Comparison of ENCODE assay signal across 11 mouse cellular contexts in the genomic region with DNA sequence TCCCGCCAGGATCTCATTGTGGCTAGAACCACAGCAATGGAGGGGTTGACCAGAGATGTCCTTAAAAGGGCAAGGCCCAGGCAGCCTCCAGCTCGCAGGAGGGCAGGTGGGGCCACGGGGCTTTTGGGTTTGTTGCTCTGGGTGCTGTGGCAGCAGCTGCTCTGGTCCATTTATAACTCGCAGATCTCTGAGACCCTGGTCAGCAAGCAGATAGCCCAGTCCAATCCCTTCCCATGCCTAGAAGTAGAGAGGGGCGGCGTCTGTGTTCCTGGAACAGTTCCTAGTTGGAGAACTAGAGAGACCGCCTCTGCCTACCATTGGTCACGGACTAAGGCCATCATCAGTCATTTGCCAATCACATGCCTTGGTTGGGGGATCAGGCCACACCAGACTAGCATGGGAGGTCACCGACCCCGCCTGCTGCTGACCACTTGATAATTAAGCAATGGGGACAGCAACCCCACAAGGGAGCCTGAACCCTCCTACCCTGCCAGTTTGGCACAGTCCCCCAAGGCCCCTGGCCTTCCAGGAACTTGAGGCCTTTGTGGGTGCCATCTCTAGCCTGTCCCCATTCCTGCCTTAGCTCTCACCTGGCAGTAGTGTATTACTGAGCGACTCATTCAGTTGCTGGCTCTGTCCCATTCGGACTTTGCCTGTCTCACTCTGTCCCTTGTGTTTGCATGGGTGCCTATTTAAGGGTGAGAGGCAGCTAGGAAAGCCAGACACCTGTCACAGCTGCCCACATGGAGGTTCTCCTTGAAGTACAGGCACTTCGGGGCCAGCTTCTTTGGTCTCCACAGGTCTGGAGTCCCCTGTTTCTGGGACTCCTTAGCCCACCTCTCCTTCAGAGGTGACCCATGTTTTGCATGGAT.
A peak's percentile ranks its signal among the peaks of the same experiment; 100 is the strongest.
DNase-seq lines count a peak whose midpoint lies in the region; ATAC-seq and TF ChIP-seq lines count a peak whose summit lies in the region.
"Had no signal": no experiment of that assay in that cellular context is flagged by ENCODE, and none has a peak within 500 bp of the region (broad histone marks: within the 10 kb centered on the region; RNA-seq: fewer than 3 reads in every experiment).

No protein-coding gene starts in this region.

- 64% methylated on average over 13 of the region's 13 CpGs for WGBS in lung, embryonic 16.5 days
- 59% methylated on average over 13 of the region's 13 CpGs for WGBS in kidney, embryonic 15.5 days
- WGBS in forebrain, postnatal 0 days, result 62% methylated on average over 13 of the region's 13 CpGs

- H3K27me3 ChIP-seq in lung, embryonic 16.5 days (ENCODE audit: control insufficient read depth, insufficient read depth, low read depth, low read length), result no peaks in the 10 kb centered on the region
- no peaks in the 10 kb centered on the region for H3K27me3 ChIP-seq in kidney, embryonic 15.5 days
- no peaks in the 10 kb centered on the region for H3K27me3 ChIP-seq in forebrain, postnatal 0 days (ENCODE audit: insufficient read depth, low read length)

- H3K27ac ChIP-seq in lung, embryonic 16.5 days (ENCODE audit: low read length), result no peak overlapping the region
- H3K27ac ChIP-seq in kidney, embryonic 15.5 days, result no peak overlapping the region
- H3K27ac ChIP-seq in forebrain, postnatal 0 days (ENCODE audit: low read depth, low read length), result no peak overlapping the region

- peak; percentile 39 for DNase-seq in adrenal gland, adult 2 months
- DNase-seq in adrenal gland, adult 8-10 months, result no peak
- no peak for DNase-seq in lung, postnatal 10 days
- peak; percentile 72 for DNase-seq in retina, embryonic 14.5 days (ENCODE audit: low spot score)
- no peak for DNase-seq in urinary bladder, postnatal 4 days (ENCODE audit: low spot score in 2 of 2)
- DNase-seq in forebrain, postnatal 0 days, result no peak
- DNase-seq: right cerebral cortex, adult 18-20 months had no signal

- no peak for TF ChIP-seq CTCF in forebrain, postnatal 0 days (IDR thresholded peaks at IDR 0.05; ENCODE audit: low read depth)

- peak; percentile 34; the same call in 1 of the 2 replicates for ATAC-seq in lung, embryonic 16.5 days (ENCODE audit: low read depth)
- peak; percentile 71 for ATAC-seq in kidney, embryonic 15.5 days (replicated peaks; ENCODE audit: low FRiP score)
- no peak for ATAC-seq in forebrain, postnatal 0 days
- ATAC-seq: activated CD4-positive, CD25-positive, alpha-beta regulatory T cell, adult 4 months had no signal

- H3K36me3 ChIP-seq in lung, embryonic 16.5 days (ENCODE audit: control insufficient read depth, insufficient read depth, low read length), result no peaks in the 10 kb centered on the region
- no peaks in the 10 kb centered on the region for H3K36me3 ChIP-seq in kidney, embryonic 15.5 days
- no peaks in the 10 kb centered on the region for H3K36me3 ChIP-seq in forebrain, postnatal 0 days (ENCODE audit: insufficient read depth)

- H3K4me2 ChIP-seq in lung, embryonic 16.5 days (ENCODE audit: low read depth, low read length), result no peak overlapping the region
- no peak overlapping the region for H3K4me2 ChIP-seq in kidney, embryonic 15.5 days
- no peak overlapping the region for H3K4me2 ChIP-seq in forebrain, postnatal 0 days (ENCODE audit: low read depth)

- no peak overlapping the region for H3K4me3 ChIP-seq in lung, embryonic 16.5 days (ENCODE audit: low read length)
- H3K4me3 ChIP-seq in kidney, embryonic 15.5 days (replicated peaks), result no peak overlapping the region
- H3K4me3 ChIP-seq in forebrain, postnatal 0 days (ENCODE audit: low read depth, low read length), result no peak overlapping the region
- H3K4me3 ChIP-seq: megakaryocyte, embryonic 14.5 days had no signal

- H3K9me3 ChIP-seq in lung, embryonic 16.5 days (ENCODE audit: control insufficient read depth, low read length), result no peaks in the 10 kb centered on the region
- H3K9me3 ChIP-seq in kidney, embryonic 15.5 days (replicated peaks), result no peaks in the 10 kb centered on the region
- H3K9me3 ChIP-seq in forebrain, postnatal 0 days (ENCODE audit: low read length), result no peaks in the 10 kb centered on the region

- H3K9ac ChIP-seq in lung, embryonic 16.5 days (ENCODE audit: low read length), result no peak overlapping the region
- no peak overlapping the region for H3K9ac ChIP-seq in kidney, embryonic 15.5 days
- H3K9ac ChIP-seq in forebrain, postnatal 0 days, result no peak overlapping the region

- H3K4me1 ChIP-seq in lung, embryonic 16.5 days (replicated peaks; ENCODE audit: control insufficient read depth, insufficient read depth, low read length), result peaks cover 11% of the 10 kb centered on the region
- H3K4me1 ChIP-seq in kidney, embryonic 15.5 days, result peaks cover 22% of the 10 kb centered on the region
- H3K4me1 ChIP-seq in forebrain, postnatal 0 days (ENCODE audit: insufficient read depth), result no peaks in the 10 kb centered on the region

Comparison
In these comparisons a context has a peak if more than half of its experiments do, and no peak if none do; other contexts are left out.
1. DNase-seq: peak in adrenal gland, adult 2 months (single experiment) and retina, embryonic 14.5 days (single experiment); none in adrenal gland, adult 8-10 months (single experiment), lung, postnatal 10 days (single experiment), urinary bladder, postnatal 4 days (0 of 2) and forebrain, postnatal 0 days (single experiment).